Mouse (Mus musculus): ENCODE measurements at regions not wholly inside any gene's neighbourhood (a gene's known extent, or its start where the extent isn't known, plus 50 kb on each side); places are given as distances from the start of the nearest gene placed in this dataset.

DNA sequence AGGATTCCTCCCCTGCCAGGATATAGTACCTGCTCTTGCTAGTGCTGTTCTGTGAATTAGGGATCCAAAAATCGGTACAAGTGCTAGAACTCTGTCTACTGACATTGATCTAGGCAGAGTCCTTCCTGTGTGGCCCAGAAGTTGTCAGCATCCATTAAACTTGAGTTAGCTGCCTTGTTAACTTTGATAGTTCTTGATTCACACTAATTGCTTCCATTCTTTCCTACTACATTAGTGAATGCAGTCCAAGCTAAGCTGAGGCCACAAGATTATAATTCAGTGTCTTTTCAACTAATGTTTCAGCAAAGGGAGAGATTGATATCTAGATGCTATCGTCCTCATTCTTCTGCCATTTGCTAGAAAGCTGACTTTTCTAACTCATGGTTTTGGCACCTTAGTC lies 58.3 kb upstream of the A730009L09Rik start:
- Histone ChIP-seq H3K27me3 (no peaks in the 10 kb centered on the region), H3K36me3 (no peaks in the 10 kb centered on the region), H3K4me1 (no peaks in the 10 kb centered on the region), H3K27ac (replicated peaks) (no peak overlapping the region), H3K9ac (replicated peaks) (no peak overlapping the region), H3K4me2 (replicated peaks) (no peak overlapping the region), H3K4me3 (no peak overlapping the region), H3K9me3 (no peaks in the 10 kb centered on the region)
- ATAC-seq (ENCODE audit: low FRiP score, low read depth): no peak
- whole genome bisulfite sequencing: 88% methylated on average over 2 of the region's 2 CpGs

DNA sequence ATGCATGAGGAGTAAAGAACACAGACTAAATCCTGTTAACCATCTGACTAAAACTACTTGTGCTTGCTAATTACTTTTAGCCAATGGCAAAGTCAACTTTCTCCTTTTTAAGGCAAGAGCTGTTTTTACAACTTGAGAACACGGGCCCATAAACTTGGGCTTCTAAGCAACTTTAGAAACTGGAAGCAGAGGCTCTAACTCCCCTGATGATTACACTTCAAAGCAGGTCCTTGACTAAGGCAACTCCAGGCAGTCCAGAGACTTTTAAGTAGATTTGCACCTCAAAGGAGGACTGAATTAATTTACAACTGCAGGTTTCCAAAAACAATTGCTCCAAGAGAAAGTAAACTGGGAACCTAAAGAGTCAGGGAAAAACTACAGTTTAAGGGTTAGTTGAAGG lies 52.8 kb upstream of the A730009L09Rik start:
- no peaks in the 10 kb centered on the region for H3K36me3 ChIP-seq
- no peak overlapping the region for H3K9ac ChIP-seq (replicated peaks)
- H3K4me1 ChIP-seq: no peaks in the 10 kb centered on the region
- no peak overlapping the region for H3K4me3 ChIP-seq
- WGBS: 5% methylated on average over 1 of the region's 1 CpGs
- no peaks in the 10 kb centered on the region for H3K9me3 ChIP-seq
- ATAC-seq (ENCODE audit: low FRiP score, low read depth): no peak
- no peak overlapping the region for H3K4me2 ChIP-seq (replicated peaks)
- H3K27me3 ChIP-seq: no peaks in the 10 kb centered on the region
- no peak overlapping the region for H3K27ac ChIP-seq (replicated peaks)
